Mouse (Mus musculus) lung, embryonic 14.5 days (tissue): ENCODE data around the gene Hecw2. TPM values are rescaled to one million over a fixed set of nuclear protein-coding genes. Genes with fewer than 3 reads are reported as not detected.

Source experiments
- ATAC-seq: fragments of 200-750 bp; cut with Nextera tagmentation; 2 replicates; pipeline ENCODE4 v1.8.0; 2017; ENCODE audit warnings: mild to moderate bottlenecking, moderate TSS enrichment, moderate library complexity; ENCODE audit not compliant: insufficient read depth
- DNase-seq: peaks from one replicate; pipeline ENCODE4 v3.0.0-alpha.2; 2015
- H3K27ac ChIP-seq: fragments of 300-500 bp; sonication (generic); 2 replicates; pipeline ENCODE4 v1.5.1; 2014; ENCODE audit warnings: low read depth, mild to moderate bottlenecking, moderate library complexity
- H3K27me3 ChIP-seq: fragments of 300-500 bp; sonication (generic); 2 replicates; pipeline ENCODE4 v1.6.1; 2014; ENCODE audit warnings: low read length, control low read depth; ENCODE audit not compliant: insufficient read depth
- H3K36me3 ChIP-seq: fragments of 300-500 bp; sonication (generic); 2 replicates; pipeline ENCODE4 v1.6.1; 2014; ENCODE audit warnings: control low read depth; ENCODE audit not compliant: insufficient read depth
- H3K4me1 ChIP-seq: fragments of 300-500 bp; sonication (generic); 2 replicates; pipeline ENCODE4 v1.6.1; 2014; ENCODE audit warnings: antibody characterized with exemption, control low read depth; ENCODE audit not compliant: insufficient read depth
- H3K4me2 ChIP-seq: fragments of 300-500 bp; sonication (generic); 2 replicates; pipeline ENCODE4 v1.6.1; 2014; ENCODE audit warnings: mild to moderate bottlenecking
- H3K4me3 ChIP-seq: fragments of 300-500 bp; sonication (generic); 2 replicates; pipeline ENCODE4 v1.5.1; 2014; ENCODE audit warnings: low read depth, low read length
- H3K9ac ChIP-seq: fragments of 300-500 bp; sonication (generic); 2 replicates; pipeline ENCODE4 v1.6.1; 2014
- H3K9me3 ChIP-seq: fragments of 300-500 bp; sonication (generic); 2 replicates; pipeline ENCODE4 v1.6.1; 2016; ENCODE audit warnings: low read depth, low read length, control low read depth
- CTCF ChIP-seq: IDR thresholded peaks from 2 replicates; pipeline ENCODE4 v1.5.1; 2016; ENCODE audit warnings: antibody characterized with exemption, low read depth
- WGBS: fragments of 180-500 bp; shearing (Covaris S2); extraction: QIAGEN DNeasy Blood & Tissue Kit; methylation state at CpG from one replicate; pipeline ENCODE4 v1.1.7; 2014; 5-methylcytosine and 5-hydroxymethylcytosine counted together
- polyA plus RNA-seq: library from polyadenylated mRNA; unstranded; fragments of >200 nt; fragmentation: Nextera tagmentation; extraction: Ambion mirVana; gene quantifications from 2 replicates; pipeline ENCODE4 v1.2.1, GENCODE M21; 2014

Hecw2 gene
- polyA plus RNA-seq, 1 experiment from 2014 or later: 5.8 TPM

- no peak overlapping the region for H3K9ac ChIP-seq
- H3K4me1 ChIP-seq: no peaks in the 10 kb centered on the region
- H3K4me3 ChIP-seq: no peak overlapping the region
- no peaks in the 10 kb centered on the region for H3K27me3 ChIP-seq
- WGBS: 63% methylated on average over 5 of the region's 5 CpGs
- H3K4me2 ChIP-seq: no peak overlapping the region
- TF ChIP-seq CTCF: no peak
- H3K27ac ChIP-seq: no peak overlapping the region
- H3K9me3 ChIP-seq: no peaks in the 10 kb centered on the region
- H3K36me3 ChIP-seq: no peaks in the 10 kb centered on the region
- no peak for DNase-seq
- no peak for ATAC-seq
These were observed 397.9 kb downstream of the Hecw2 start for GRCm38 (mm10) chr1:53797074-53797473.

GRCm38 (mm10) chr1:53796271-53796670 lies 398.7 kb downstream of the Hecw2 start:
- 84% methylated on average over 6 of the region's 6 CpGs for WGBS
- H3K27ac ChIP-seq: no peak overlapping the region
- no peaks in the 10 kb centered on the region for H3K36me3 ChIP-seq
- no peak for DNase-seq
- no peaks in the 10 kb centered on the region for H3K4me1 ChIP-seq
- no peak overlapping the region for H3K4me2 ChIP-seq
- TF ChIP-seq CTCF: no peak
- H3K4me3 ChIP-seq: no peak overlapping the region
- H3K9ac ChIP-seq: no peak overlapping the region
- H3K9me3 ChIP-seq: no peaks in the 10 kb centered on the region
- no peaks in the 10 kb centered on the region for H3K27me3 ChIP-seq
- no peak for ATAC-seq

- no peak for ATAC-seq
- TF ChIP-seq CTCF: no peak
- 77% methylated on average over 4 of the region's 4 CpGs for WGBS
These were observed 399.4 kb downstream of the Hecw2 start for GRCm38 (mm10) chr1:53795591-53795990.

DNA sequence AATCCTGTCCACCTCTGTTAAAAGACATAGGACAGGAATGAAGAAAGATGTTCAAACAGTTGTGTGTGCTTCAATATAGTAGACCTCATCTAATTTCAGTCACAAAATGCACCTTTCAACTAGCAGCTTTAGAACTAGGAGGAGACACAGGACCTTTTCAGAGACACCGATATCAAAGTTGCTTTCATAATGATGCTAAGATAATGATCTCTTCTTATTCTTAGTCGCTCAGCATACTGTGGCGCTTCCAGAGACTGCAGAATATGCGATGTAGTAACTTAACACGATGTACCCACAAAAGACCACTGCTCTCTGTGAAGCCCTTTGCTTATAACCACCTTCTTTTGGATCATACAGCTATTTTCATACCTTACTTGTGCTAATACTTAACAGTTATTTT lies 399.9 kb downstream of the Hecw2 start:
- WGBS: 85% methylated on average over 5 of the region's 5 CpGs
- Histone ChIP-seq H3K27ac (no peak overlapping the region), H3K4me1 (no peaks in the 10 kb centered on the region), H3K4me2 (no peak overlapping the region), H3K9ac (no peak overlapping the region), H3K4me3 (no peak overlapping the region), H3K27me3 (no peaks in the 10 kb centered on the region), H3K9me3 (no peaks in the 10 kb centered on the region), H3K36me3 (no peaks in the 10 kb centered on the region)
- ATAC-seq (no peak), DNase-seq (no peak)
- no peak for TF ChIP-seq CTCF

More at GRCm38 (mm10) chr1:53795591-53795990, 399.4 kb downstream of the Hecw2 start:
- Histone ChIP-seq H3K27ac (no peak overlapping the region), H3K9ac (no peak overlapping the region), H3K4me2 (no peak overlapping the region), H3K4me3 (no peak overlapping the region), H3K36me3 (no peaks in the 10 kb centered on the region), H3K27me3 (no peaks in the 10 kb centered on the region), H3K4me1 (no peaks in the 10 kb centered on the region), H3K9me3 (no peaks in the 10 kb centered on the region)
- no peak for DNase-seq

DNA sequence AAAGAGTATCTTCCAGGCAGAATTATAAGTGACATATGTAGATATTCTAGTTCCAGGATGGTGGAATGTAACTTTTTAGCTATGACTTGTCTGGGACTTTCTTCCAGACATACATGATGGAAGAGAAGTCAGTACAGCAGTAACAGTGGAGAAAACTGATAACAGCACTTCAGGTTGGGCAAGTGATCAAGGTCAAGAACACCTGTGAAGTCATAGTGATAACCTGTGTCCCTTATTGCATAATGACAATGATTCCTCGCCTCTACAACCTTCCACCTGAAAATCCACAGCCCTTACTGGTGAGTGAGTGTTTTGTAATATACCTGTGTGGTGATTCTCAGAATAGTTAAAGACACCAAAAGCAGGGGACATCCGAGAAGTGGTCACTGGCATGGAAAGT lies 400.7 kb downstream of the Hecw2 start:
- Histone ChIP-seq H3K4me1 (no peaks in the 10 kb centered on the region), H3K27ac (no peak overlapping the region), H3K36me3 (no peaks in the 10 kb centered on the region), H3K27me3 (no peaks in the 10 kb centered on the region), H3K9me3 (no peaks in the 10 kb centered on the region), H3K9ac (no peak overlapping the region), H3K4me3 (no peak overlapping the region), H3K4me2 (no peak overlapping the region)
- DNase-seq (no peak), ATAC-seq (no peak)
- 67% methylated on average over 2 of the region's 2 CpGs for WGBS
- no peak for TF ChIP-seq CTCF

GRCm38 (mm10) chr1:53791343-53791742 lies 403.6 kb downstream of the Hecw2 start:
- DNase-seq (no peak), ATAC-seq (no peak)
- H3K36me3 ChIP-seq: no peaks in the 10 kb centered on the region
- no peaks in the 10 kb centered on the region for H3K4me1 ChIP-seq
- no peak overlapping the region for H3K27ac ChIP-seq
- H3K9ac ChIP-seq: no peak overlapping the region
- no peaks in the 10 kb centered on the region for H3K27me3 ChIP-seq
- no peaks in the 10 kb centered on the region for H3K9me3 ChIP-seq
- H3K4me2 ChIP-seq: no peak overlapping the region
- WGBS: 62% methylated on average over 2 of the region's 2 CpGs
- H3K4me3 ChIP-seq: no peak overlapping the region
- no peak for TF ChIP-seq CTCF

DNA sequence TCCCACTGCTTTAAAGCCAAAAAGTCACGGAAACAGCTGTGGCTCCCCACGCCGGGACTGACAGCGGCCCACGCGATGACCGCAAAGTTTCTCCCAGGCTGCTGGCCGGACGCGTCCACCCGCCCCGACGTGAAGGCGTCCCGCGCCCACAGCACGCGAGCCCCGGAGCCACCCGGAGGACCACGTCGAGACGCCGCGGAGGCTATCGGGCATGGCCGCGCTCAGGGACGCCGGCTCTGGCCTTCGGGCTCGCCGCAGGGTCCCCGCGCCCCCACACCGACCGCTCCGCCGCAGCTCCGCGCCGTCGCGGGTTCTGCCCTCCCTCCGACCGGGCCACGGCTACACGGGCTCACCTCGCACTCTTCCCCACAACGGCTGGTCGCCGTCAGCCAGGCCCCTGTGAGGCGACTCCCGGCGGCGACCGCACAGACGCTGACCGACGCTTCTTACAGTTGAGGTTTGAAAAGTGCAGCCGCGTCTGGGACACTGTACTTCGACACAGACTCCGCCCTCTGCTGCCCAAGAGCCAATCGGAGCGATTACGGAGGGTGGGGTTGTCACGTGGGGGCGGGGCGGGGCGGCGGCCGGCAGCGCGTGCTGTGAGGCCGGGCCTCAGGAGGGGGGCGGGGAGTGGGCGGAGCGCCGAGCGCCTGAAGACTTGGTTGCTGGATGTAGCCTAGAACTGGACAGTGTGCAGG lies 410.1 kb downstream of the Hecw2 start, which contains the start of gene Stk17b:
Gene Stk17b (minus strand): TSS at position 504 of the 698 bp plus-strand sequence.
- H3K36me3 ChIP-seq: no peaks in the 10 kb centered on the region
- H3K4me1 ChIP-seq: no peaks in the 10 kb centered on the region
- peak; percentile 99 for ATAC-seq
- no peak for TF ChIP-seq CTCF
- peak within 1 kb of the TSS; percentile 91 for H3K27ac ChIP-seq
- H3K9me3 ChIP-seq: no peaks in the 10 kb centered on the region
- H3K27me3 ChIP-seq: no peaks in the 10 kb centered on the region
- H3K9ac ChIP-seq: peak within 1 kb of the TSS; percentile 86
- peak within 1 kb of the TSS; percentile 74 for H3K4me2 ChIP-seq
- DNase-seq: peak; percentile 96
- WGBS: 0% methylated on average over 77 of the region's 81 CpGs
- H3K4me3 ChIP-seq: peak within 1 kb of the TSS; percentile 87
